Mouse (Mus musculus) MEL (cell line): ENCODE measurements around the gene Pfn4.

Experiments
- CTCF ChIP-seq, 3 experiments: IDR thresholded peaks in 2 of 3; conservative IDR thresholded peaks in 1 of 3; 2 replicates each; pipeline ENCODE4 v1.5.1; 2011 to 2012; ENCODE audit warnings: low read length in 3 of 3, low read depth in 2 of 3, mild to moderate bottlenecking in 2 of 3, improper control_type of control experiment in 1 of 3, inconsistent platforms in 1 of 3, mixed read lengths in 1 of 3, moderate library complexity in 1 of 3; ENCODE audit not compliant: control insufficient read depth in 1 of 3, insufficient read depth in 1 of 3, poor library complexity in 1 of 3, severe bottlenecking in 1 of 3
- E2F4 ChIP-seq: IDR thresholded peaks from 2 replicates; pipeline ENCODE4 v1.6.1; 2011; ENCODE audit warnings: low read depth, low read length, improper control_type of control experiment, borderline replicate concordance
- EP300 ChIP-seq, 2 experiments: IDR thresholded peaks; 2 replicates each; pipeline ENCODE4 v1.6.1; 2011; ENCODE audit warnings: improper control_type of control experiment in 2 of 2, low read length in 2 of 2, low read depth in 1 of 2, mild to moderate bottlenecking in 1 of 2
- MXI1 ChIP-seq: IDR thresholded peaks from 2 replicates; pipeline ENCODE4 v1.6.1; 2011; ENCODE audit warnings: mild to moderate bottlenecking, low read depth, low read length, improper control_type of control experiment
- USF1 ChIP-seq: IDR thresholded peaks from 2 replicates; pipeline ENCODE4 v1.6.1; 2014; ENCODE audit warnings: low read depth, mild to moderate bottlenecking, inconsistent platforms, low read length, improper control_type of control experiment, moderate library complexity

GRCm38 (mm10) chr12:4729165-4729564, 39.7 kb upstream of the Pfn4 start:
- TF ChIP-seq USF1 (no peak; the same call in 1 of the 2 replicates), E2F4 (no peak), CTCF (IDR thresholded peaks at IDR 0.05 in 2 of 3, conservative IDR thresholded peaks at IDR 0.05 in 1 of 3; ENCODE audit: control insufficient read depth in 1 of 3, insufficient read depth in 1 of 3, low read depth in 2 of 3, low read length in 3 of 3, poor library complexity in 1 of 3, severe bottlenecking in 1 of 3) (peak; percentile 15 to 53 (median 40); a peak in 4 of 6 replicates), EP300 (IDR thresholded peaks at IDR 0.05; ENCODE audit: low read depth in 1 of 2, low read length in 2 of 2) (no peak), MXI1 (no peak)
